Mouse (Mus musculus) T-helper 1 cell (primary cell): Measurements from ENCODE around the gene Lsp1.

Experiments used
- in situ Hi-C: fragments of 300-600 bp; cut with MboI, MseI; formaldehyde crosslinking; loops from one replicate; pipeline ENCODE4 v1.15.1; 2025; ENCODE audit warnings: high pct_unique_total_duplicates

Lsp1 gene

GRCm38 (mm10) chr7:142460636-142461077 is at the start of gene Lsp1:
Gene Lsp1 (plus strand): TSS chr7:142460809.
- in situ Hi-C loops, result no loop called here

- in situ Hi-C loops, result no loop called here
These were observed 47.3 kb upstream of the Lsp1 start for GRCm38 (mm10) chr7:142413285-142413684.

- in situ Hi-C loops, result no loop called here
These were observed 45.3 kb upstream of the Lsp1 start for GRCm38 (mm10) chr7:142415314-142415713.

GRCm38 (mm10) chr7:142416225-142416624 is 44.4 kb upstream of the Lsp1 start:
- in situ Hi-C loops, result no loop called here

GRCm38 (mm10) chr7:142418027-142418426 is 42.6 kb upstream of the Lsp1 start:
- in situ Hi-C loops, result no loop called here

DNA sequence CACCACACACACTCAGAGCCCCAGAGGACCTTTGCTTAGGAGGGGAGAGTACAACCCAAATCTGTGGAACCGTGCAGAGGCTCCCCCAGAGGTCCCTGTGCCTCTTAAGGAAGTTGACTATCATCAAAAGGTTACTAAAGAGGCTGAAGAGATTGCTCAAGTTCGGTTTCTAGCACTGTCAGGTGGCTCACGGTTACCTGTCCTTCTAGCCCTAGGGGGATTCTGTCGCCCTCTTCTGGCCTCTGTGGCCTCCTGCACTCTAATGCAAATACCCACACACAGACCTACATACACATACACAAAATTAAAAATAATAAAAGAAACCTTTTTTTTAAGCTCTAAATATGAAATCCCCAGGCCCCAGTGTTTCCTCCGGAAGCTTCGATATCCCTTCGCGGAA is 41.9 kb upstream of the Lsp1 start:
- in situ Hi-C loops, result no loop called here

- in situ Hi-C loops, result no loop called here
These were observed 40.7 kb upstream of the Lsp1 start for GRCm38 (mm10) chr7:142419887-142420286.

GRCm38 (mm10) chr7:142421826-142422225 is 38.8 kb upstream of the Lsp1 start:
- in situ Hi-C loops, result no loop called here

GRCm38 (mm10) chr7:142425641-142426213 is 34.9 kb upstream of the Lsp1 start:
- in situ Hi-C loops, result no loop called here

DNA sequence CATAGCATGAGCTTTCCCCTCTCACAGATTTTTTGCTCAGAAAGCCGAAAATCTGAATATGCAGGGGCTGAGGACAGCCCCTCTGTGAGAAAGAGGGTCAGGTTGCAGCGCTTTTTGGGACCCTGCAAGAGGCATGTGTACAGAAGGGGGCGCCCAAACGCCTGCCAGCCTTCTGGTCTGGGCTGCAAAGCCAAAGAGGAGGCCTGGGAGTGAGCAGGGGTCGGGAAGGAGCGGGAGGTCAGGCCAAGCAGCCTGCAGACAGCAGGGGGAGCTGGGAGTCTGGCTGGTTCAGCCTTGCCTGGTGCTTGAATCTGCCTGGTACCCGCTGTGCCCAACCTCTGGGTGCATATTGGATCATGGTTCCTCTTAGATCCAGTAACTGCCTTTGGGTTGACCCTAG is 32.4 kb upstream of the Lsp1 start:
- in situ Hi-C loops, result no loop called here

GRCm38 (mm10) chr7:142430160-142430678 is 30.4 kb upstream of the Lsp1 start:
- in situ Hi-C loops, result loop anchor here (5.0 kb wide), 1 partner anchor 93 kb away; no protein-coding TSS in a partner anchor

GRCm38 (mm10) chr7:142431106-142431505 is 29.5 kb upstream of the Lsp1 start:
- in situ Hi-C loops, result loop anchor here (5.0 kb wide), 1 partner anchor 94 kb away; no protein-coding TSS in a partner anchor

GRCm38 (mm10) chr7:142433623-142434022 is 27.0 kb upstream of the Lsp1 start:
- in situ Hi-C loops, result loop anchor here (5.0 kb wide), 1 partner anchor 96 kb away; no protein-coding TSS in a partner anchor

- in situ Hi-C loops, result loop anchor here (5.0 kb wide), 1 partner anchor 97 kb away; no protein-coding TSS in a partner anchor
These were observed 26.3 kb upstream of the Lsp1 start, which contains the start of gene Syt8 for GRCm38 (mm10) chr7:142434137-142434865. Gene Syt8 (plus strand): TSS chr7:142434850.

GRCm38 (mm10) chr7:142435524-142435923 is 25.1 kb upstream of the Lsp1 start:
- in situ Hi-C loops, result no loop called here

DNA sequence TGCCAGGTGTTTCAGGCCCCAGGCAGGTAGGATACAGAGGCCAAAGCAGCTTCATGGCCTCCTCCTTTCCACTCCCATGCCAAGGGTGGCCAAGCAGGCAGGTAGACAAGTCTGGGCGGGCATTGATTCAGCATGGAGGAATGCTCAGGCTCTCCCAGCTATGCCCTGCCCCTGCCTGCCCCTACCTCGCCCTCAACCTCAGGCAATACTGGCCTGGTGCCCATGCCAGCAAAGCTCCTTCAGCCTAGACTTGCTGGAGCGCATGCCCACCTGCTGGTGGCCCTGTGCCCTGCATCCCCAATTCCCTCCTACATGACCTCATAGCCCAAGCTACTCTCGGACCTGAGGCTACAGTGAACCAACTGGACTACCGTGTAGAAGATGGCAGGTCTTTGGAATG is 23.3 kb upstream of the Lsp1 start:
- in situ Hi-C loops, result no loop called here

DNA sequence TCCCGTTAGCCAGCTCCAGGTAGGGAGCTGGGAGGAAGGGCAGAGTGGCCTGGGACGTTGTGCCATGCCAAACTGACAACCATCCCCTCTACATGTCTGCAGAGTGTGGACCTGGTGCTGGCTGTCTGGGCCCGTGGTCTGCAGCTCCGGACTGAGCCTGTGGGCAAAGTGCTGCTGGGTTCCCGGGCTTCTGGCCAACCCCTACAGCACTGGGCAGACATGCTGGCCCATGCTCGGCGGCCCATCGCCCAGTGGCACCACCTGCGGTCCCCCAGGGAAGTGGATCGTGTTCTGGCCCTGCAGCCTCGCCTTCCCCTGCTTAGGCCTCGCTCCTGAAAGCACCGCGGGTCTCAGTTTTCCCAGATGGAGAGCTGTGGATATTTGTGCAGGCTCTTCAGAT is 20.6 kb upstream of the Lsp1 start:
- in situ Hi-C loops, result loop anchor here (5.0 kb wide), 1 partner anchor 57 kb away; the partner anchor contains the start of gene Tnnt3

DNA sequence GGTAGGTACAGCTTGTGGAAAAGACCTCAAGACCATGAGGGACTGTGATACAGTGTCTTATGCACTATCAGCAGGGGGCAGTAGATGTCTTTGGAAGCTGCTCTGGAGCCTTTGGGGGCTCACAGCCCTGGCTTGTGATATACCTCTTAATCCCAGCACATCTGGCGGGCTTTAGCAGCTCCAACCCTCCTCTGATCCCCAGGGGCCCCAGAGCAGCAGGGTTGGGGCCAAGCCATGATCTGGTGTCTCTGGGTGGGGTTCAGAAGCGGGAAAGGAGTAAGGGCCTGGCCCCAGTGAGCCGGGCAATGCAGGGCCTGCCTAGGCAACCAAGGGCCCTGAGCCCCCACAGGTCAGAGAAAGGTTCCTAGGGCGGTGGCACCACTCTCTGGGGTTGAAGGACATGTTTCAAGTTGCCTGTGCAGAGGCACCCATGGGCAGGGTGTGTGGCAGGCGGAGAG is 19.9 kb upstream of the Lsp1 start:
- in situ Hi-C loops, result loop anchor here (5.0 kb wide), 1 partner anchor 57 kb away; the partner anchor contains the start of gene Tnnt3

DNA sequence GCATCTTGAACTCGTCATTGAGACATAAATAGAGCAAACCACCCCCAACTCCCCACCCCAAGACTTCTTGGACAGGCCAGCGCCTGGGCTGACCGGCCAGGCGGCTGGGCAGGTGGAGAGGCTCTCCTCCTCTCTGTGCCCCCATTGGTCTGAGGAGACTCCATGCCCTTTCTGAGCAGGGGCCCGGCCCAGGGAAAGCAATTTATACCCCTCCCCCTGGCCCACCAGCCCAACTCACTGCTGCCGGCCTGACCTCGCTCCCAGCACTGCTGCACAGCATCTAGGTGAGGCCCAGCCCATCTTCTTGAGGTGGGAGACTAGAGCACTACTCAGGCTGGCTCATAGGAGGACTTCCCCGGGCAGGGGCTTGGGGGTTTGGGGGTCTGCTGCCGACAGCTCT is 19.0 kb upstream of the Lsp1 start, which contains the start of gene Tnni2:
Gene Tnni2, plus strand, starts transcription at position 224 of the 400 bp plus-strand sequence.
- in situ Hi-C loops, result loop anchor here (5.0 kb wide), 1 partner anchor 56 kb away; the partner anchor contains the start of gene Tnnt3

- in situ Hi-C loops, result loop anchor here (5.0 kb wide), 1 partner anchor 55 kb away; the partner anchor contains the start of gene Tnnt3
These were observed 18.3 kb upstream of the Lsp1 start for GRCm38 (mm10) chr7:142442081-142442907.

DNA sequence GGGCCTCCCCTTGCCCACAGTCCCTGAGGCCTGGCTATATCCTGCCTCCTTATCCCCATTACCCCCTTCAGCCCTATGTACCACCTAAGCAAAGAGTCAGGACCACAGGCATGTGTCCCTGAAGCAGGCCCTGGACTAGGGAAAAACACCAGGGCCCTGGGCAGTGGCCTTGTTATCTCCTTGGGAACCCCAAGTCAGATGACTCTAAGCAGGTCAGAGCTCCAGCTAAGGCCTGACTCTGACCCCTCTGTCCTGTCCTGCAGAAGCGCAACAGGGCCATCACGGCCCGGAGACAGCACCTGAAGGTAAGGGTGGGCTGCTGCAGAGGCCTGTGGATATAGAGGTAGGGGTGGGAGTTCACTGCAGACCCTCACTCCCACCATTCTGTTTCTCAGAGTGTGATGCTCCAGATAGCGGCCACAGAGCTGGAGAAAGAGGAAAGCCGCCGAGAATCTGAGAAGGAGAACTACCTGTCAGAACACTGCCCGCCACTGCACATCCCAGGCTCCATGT is 17.6 kb upstream of the Lsp1 start:
- in situ Hi-C loops, result loop anchor here (5.0 kb wide), 1 partner anchor 54 kb away; the partner anchor contains the start of gene Tnnt3
